Mouse (Mus musculus): ENCODE results near the gene Nsmce4a. TPM values are rescaled to one million over a fixed set of nuclear protein-coding genes. Genes with fewer than 3 reads are reported as not detected.
A peak's percentile ranks its signal among the peaks of the same experiment; 100 is the strongest.

Nsmce4a gene
- total RNA-seq, 2 experiments from 2014 or later: 40.3 to 44.7 TPM

GRCm38 (mm10) chr7:130578607-130579006 lies 5.7 kb upstream of the Nsmce4a start:
- no peak for DNase-seq (ENCODE audit: low spot score in 2 of 2)

GRCm38 (mm10) chr7:130578066-130578465 lies 5.1 kb upstream of the Nsmce4a start:
- no peak for DNase-seq (ENCODE audit: low spot score in 2 of 2)

- DNase-seq (ENCODE audit: low spot score in 2 of 2): no peak
Measured at GRCm38 (mm10) chr7:130577388-130578003, 4.6 kb upstream of the Nsmce4a start, which contains the start of gene Tacc2. TSS of gene Tacc2 (plus strand) at chr7:130577438.

- DNase-seq (ENCODE audit: low spot score in 2 of 2): peak in 1 of 2 experiments; percentile 6
Measured at GRCm38 (mm10) chr7:130576981-130577380, 4.1 kb upstream of the Nsmce4a start.

- DNase-seq (ENCODE audit: low spot score in 2 of 2): no peak
Measured at GRCm38 (mm10) chr7:130574211-130574991, 1.5 kb upstream of the Nsmce4a start.

- DNase-seq (ENCODE audit: low spot score in 2 of 2): no peak
Measured at GRCm38 (mm10) chr7:130573746-130574145, 828 bp upstream of the Nsmce4a start.

GRCm38 (mm10) chr7:130570472-130570871 lies 2.4 kb downstream of the Nsmce4a start:
- no peak for DNase-seq (ENCODE audit: low spot score in 2 of 2)

- DNase-seq (ENCODE audit: low spot score in 2 of 2): no peak
Measured at GRCm38 (mm10) chr7:130568783-130569436, 4.0 kb downstream of the Nsmce4a start.

GRCm38 (mm10) chr7:130564596-130564995 lies 8.3 kb downstream of the Nsmce4a start:
- no peak for DNase-seq (ENCODE audit: low spot score in 2 of 2)

- no peak for DNase-seq (ENCODE audit: low spot score in 2 of 2)
Measured at GRCm38 (mm10) chr7:130563880-130564279, 9.0 kb downstream of the Nsmce4a start.

- DNase-seq (ENCODE audit: low spot score in 2 of 2): no peak
Measured at GRCm38 (mm10) chr7:130563276-130563675, 9.6 kb downstream of the Nsmce4a start.

GRCm38 (mm10) chr7:130560933-130561332 lies 12.0 kb downstream of the Nsmce4a start:
- DNase-seq (ENCODE audit: low spot score in 2 of 2): no peak

- DNase-seq (ENCODE audit: low spot score in 2 of 2): no peak
Measured at GRCm38 (mm10) chr7:130558592-130558991, 14.3 kb downstream of the Nsmce4a start.

- DNase-seq (ENCODE audit: low spot score in 2 of 2): no peak
Measured at GRCm38 (mm10) chr7:130555597-130555996, 17.3 kb downstream of the Nsmce4a start.

- DNase-seq (ENCODE audit: low spot score in 2 of 2): no peak
Measured at GRCm38 (mm10) chr7:130553321-130553720, 19.6 kb downstream of the Nsmce4a start.

GRCm38 (mm10) chr7:130552780-130553179 lies 20.1 kb downstream of the Nsmce4a start:
- DNase-seq (ENCODE audit: low spot score in 2 of 2): no peak

GRCm38 (mm10) chr7:130547635-130548175 lies 25.2 kb downstream of the Nsmce4a start:
- DNase-seq (ENCODE audit: low spot score in 2 of 2): no peak

GRCm38 (mm10) chr7:130546791-130547484 lies 26.0 kb downstream of the Nsmce4a start:
- DNase-seq (ENCODE audit: low spot score in 2 of 2): peak; percentile 93 to 94

- no peak for DNase-seq (ENCODE audit: low spot score in 2 of 2)
Measured at GRCm38 (mm10) chr7:130546421-130546790, 26.5 kb downstream of the Nsmce4a start.

GRCm38 (mm10) chr7:130545893-130546292 lies 27.0 kb downstream of the Nsmce4a start:
- DNase-seq (ENCODE audit: low spot score in 2 of 2): no peak

- no peak for DNase-seq (ENCODE audit: low spot score in 2 of 2)
Measured at GRCm38 (mm10) chr7:130545401-130545800, 27.5 kb downstream of the Nsmce4a start.
